Mouse (Mus musculus): ENCODE data around the gene Calu. TPM values are rescaled to one million over a fixed set of nuclear protein-coding genes. Genes with fewer than 3 reads are reported as not detected.

Gene Calu
- 11.3 and 11.7 TPM in 2 replicates for polyA plus RNA-seq (2012)

- TF ChIP-seq GATA1 (IDR thresholded peaks at IDR 0.05; ENCODE audit: low read length): no peak
These were observed at the start of gene Calu for GRCm38 (mm10) chr6:29347665-29348370. Gene Calu (plus strand): TSS chr6:29348069.

- no peak for TF ChIP-seq GATA1 (IDR thresholded peaks at IDR 0.05; ENCODE audit: low read length)
These were observed 48.8 kb upstream of the Calu start for GRCm38 (mm10) chr6:29299112-29299511.

GRCm38 (mm10) chr6:29303251-29303650 lies 44.6 kb upstream of the Calu start:
- TF ChIP-seq GATA1 (IDR thresholded peaks at IDR 0.05; ENCODE audit: low read length): no peak

- TF ChIP-seq GATA1 (IDR thresholded peaks at IDR 0.05; ENCODE audit: low read length): no peak
These were observed 44.1 kb upstream of the Calu start for GRCm38 (mm10) chr6:29303726-29304125.

- TF ChIP-seq GATA1 (IDR thresholded peaks at IDR 0.05; ENCODE audit: low read length): no peak
These were observed 42.4 kb upstream of the Calu start for GRCm38 (mm10) chr6:29305462-29305861.

- no peak for TF ChIP-seq GATA1 (IDR thresholded peaks at IDR 0.05; ENCODE audit: low read length)
These were observed 38.8 kb upstream of the Calu start for GRCm38 (mm10) chr6:29308846-29309605.

- TF ChIP-seq GATA1 (IDR thresholded peaks at IDR 0.05; ENCODE audit: low read length): no peak
These were observed 34.1 kb upstream of the Calu start for GRCm38 (mm10) chr6:29313690-29314202.

- TF ChIP-seq GATA1 (IDR thresholded peaks at IDR 0.05; ENCODE audit: low read length): no peak
These were observed 30.6 kb upstream of the Calu start for GRCm38 (mm10) chr6:29317286-29317685.

GRCm38 (mm10) chr6:29317941-29318340 lies 29.9 kb upstream of the Calu start:
- TF ChIP-seq GATA1 (IDR thresholded peaks at IDR 0.05; ENCODE audit: low read length): no peak

- no peak for TF ChIP-seq GATA1 (IDR thresholded peaks at IDR 0.05; ENCODE audit: low read length)
These were observed 29.0 kb upstream of the Calu start, which contains the start of gene Fam71f1 for GRCm38 (mm10) chr6:29318879-29319278. Gene Fam71f1 (plus strand): TSS chr6:29319140.

- TF ChIP-seq GATA1 (IDR thresholded peaks at IDR 0.05; ENCODE audit: low read length): no peak
These were observed 26.3 kb upstream of the Calu start for GRCm38 (mm10) chr6:29321586-29321985.

GRCm38 (mm10) chr6:29322147-29322546 lies 25.7 kb upstream of the Calu start:
- no peak for TF ChIP-seq GATA1 (IDR thresholded peaks at IDR 0.05; ENCODE audit: low read length)

- no peak for TF ChIP-seq GATA1 (IDR thresholded peaks at IDR 0.05; ENCODE audit: low read length)
These were observed 25.1 kb upstream of the Calu start for GRCm38 (mm10) chr6:29322735-29323134.

- no peak for TF ChIP-seq GATA1 (IDR thresholded peaks at IDR 0.05; ENCODE audit: low read length)
These were observed 20.9 kb upstream of the Calu start for GRCm38 (mm10) chr6:29326961-29327360.

- peak; percentile 82 for TF ChIP-seq GATA1 (IDR thresholded peaks at IDR 0.05; ENCODE audit: low read length)
These were observed 18.4 kb upstream of the Calu start for GRCm38 (mm10) chr6:29329514-29329913.

- TF ChIP-seq GATA1 (IDR thresholded peaks at IDR 0.05; ENCODE audit: low read length): no peak
These were observed 680 bp upstream of the Calu start for GRCm38 (mm10) chr6:29347189-29347588.

GRCm38 (mm10) chr6:29348371-29348724 lies 479 bp downstream of the Calu start:
- TF ChIP-seq GATA1 (IDR thresholded peaks at IDR 0.05; ENCODE audit: low read length): no peak
